Mouse (Mus musculus): ENCODE data around the gene Dennd5b. TPM values are rescaled to one million over a fixed set of nuclear protein-coding genes. Genes with fewer than 3 reads are reported as not detected.
A peak's percentile ranks its signal among the peaks of the same experiment; 100 is the strongest.

Dennd5b gene
- 3.8 and 4.3 TPM in 2 replicates for polyA plus RNA-seq (2015; fragmentation: Nextera tagmentation; extraction: Ambion mirVana)

GRCm38 (mm10) chr6:149101076-149101942 is at the start of gene Dennd5b:
Gene Dennd5b (minus strand): TSS chr6:149101680.
- H3K4me1 ChIP-seq (replicated peaks): no peaks in the 10 kb centered on the region
- DNase-seq (no peak), ATAC-seq (ENCODE audit: low read depth) (peak; percentile 77)
- no peaks in the 10 kb centered on the region for H3K9me3 ChIP-seq (replicated peaks)
- H3K9ac ChIP-seq: peak within 1 kb of the TSS; percentile 74
- peaks cover 47% of the 10 kb centered on the region for H3K27me3 ChIP-seq
- under 1% methylated on average over 124 of the region's 124 CpGs for WGBS (ENCODE audit: insufficient replicate concordance)
- peak within 1 kb of the TSS; percentile 64 for H3K4me3 ChIP-seq (replicated peaks)
- peak within 1 kb of the TSS; percentile 74 for H3K27ac ChIP-seq
- no peaks in the 10 kb centered on the region for H3K36me3 ChIP-seq
- peak within 1 kb of the TSS; percentile 67 for H3K4me2 ChIP-seq

- H3K9ac ChIP-seq: no peak overlapping the region
- 71% methylated on average over 7 of the region's 7 CpGs for WGBS (ENCODE audit: insufficient replicate concordance)
- no peak for ATAC-seq (ENCODE audit: low read depth)
- H3K9me3 ChIP-seq (replicated peaks): no peaks in the 10 kb centered on the region
- no peak overlapping the region for H3K27ac ChIP-seq
- peaks cover 6% of the 10 kb centered on the region for H3K4me1 ChIP-seq (replicated peaks)
- no peak overlapping the region for H3K4me3 ChIP-seq (replicated peaks)
- H3K36me3 ChIP-seq: peaks cover 17% of the 10 kb centered on the region
- no peaks in the 10 kb centered on the region for H3K27me3 ChIP-seq
- DNase-seq: no peak
- no peak overlapping the region for H3K4me2 ChIP-seq
Measured at GRCm38 (mm10) chr6:149148436-149149229, 47.2 kb upstream of the Dennd5b start.

- DNase-seq (no peak), ATAC-seq (ENCODE audit: low read depth) (no peak)
Measured at GRCm38 (mm10) chr6:149145143-149145542, 43.7 kb upstream of the Dennd5b start.

GRCm38 (mm10) chr6:149141393-149142173 is 40.1 kb upstream of the Dennd5b start:
- Histone ChIP-seq H3K9ac (peak overlapping the region; percentile 83), H3K27ac (peak overlapping the region; percentile 78), H3K36me3 (peaks cover 17% of the 10 kb centered on the region), H3K4me1 (replicated peaks) (peaks cover 20% of the 10 kb centered on the region), H3K27me3 (no peaks in the 10 kb centered on the region), H3K4me3 (replicated peaks) (peak overlapping the region; percentile 69), H3K4me2 (peak overlapping the region; percentile 76), H3K9me3 (replicated peaks) (no peaks in the 10 kb centered on the region)
- ATAC-seq (ENCODE audit: low read depth) (peak; percentile 99), DNase-seq (peak; percentile 86)
- WGBS (ENCODE audit: insufficient replicate concordance): 2% methylated on average over 36 of the region's 36 CpGs

More at GRCm38 (mm10) chr6:149145143-149145542, 43.7 kb upstream of the Dennd5b start:
- Histone ChIP-seq H3K9me3 (replicated peaks) (no peaks in the 10 kb centered on the region), H3K9ac (no peak overlapping the region), H3K36me3 (peaks cover 17% of the 10 kb centered on the region), H3K4me2 (no peak overlapping the region), H3K27me3 (no peaks in the 10 kb centered on the region), H3K27ac (no peak overlapping the region), H3K4me3 (replicated peaks) (no peak overlapping the region), H3K4me1 (replicated peaks) (peaks cover 26% of the 10 kb centered on the region)
- 71% methylated on average over 1 of the region's 1 CpGs for WGBS (ENCODE audit: insufficient replicate concordance)

DNA sequence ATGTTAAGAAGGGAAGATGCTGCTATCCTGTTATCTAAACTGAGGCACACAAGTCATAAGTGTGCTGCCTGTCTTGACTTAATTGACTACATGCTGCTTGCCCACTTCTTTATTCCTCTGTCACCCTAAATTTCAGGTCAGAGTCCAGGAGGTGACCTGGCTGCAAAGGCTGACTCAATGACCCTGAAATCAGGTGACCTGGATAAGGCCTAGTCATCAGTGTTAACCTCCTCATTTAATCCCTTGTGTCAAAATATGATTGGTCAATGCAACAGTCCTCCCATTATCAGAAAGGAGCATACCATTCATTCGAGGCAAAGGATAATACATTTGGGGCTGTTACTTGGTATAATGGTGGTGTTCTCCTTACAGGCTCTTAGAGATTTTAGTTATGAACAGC is 38.0 kb upstream of the Dennd5b start, which contains the start of gene Etfbkmt:
Etfbkmt (plus strand) TSS at position 379 of the 400 bp plus-strand sequence.
- DNase-seq (no peak), ATAC-seq (ENCODE audit: low read depth) (no peak)
- no peak within 1 kb of the TSS for H3K4me2 ChIP-seq

GRCm38 (mm10) chr6:149139011-149139410 is 37.5 kb upstream of the Dennd5b start:
- ATAC-seq (ENCODE audit: low read depth) (no peak), DNase-seq (no peak)
- Histone ChIP-seq H3K36me3 (peaks cover 2% of the 10 kb centered on the region), H3K4me2 (no peak overlapping the region), H3K27ac (no peak overlapping the region), H3K4me1 (replicated peaks) (peaks cover 35% of the 10 kb centered on the region), H3K9me3 (replicated peaks) (no peaks in the 10 kb centered on the region), H3K9ac (no peak overlapping the region), H3K4me3 (replicated peaks) (no peak overlapping the region), H3K27me3 (no peaks in the 10 kb centered on the region)
- WGBS (ENCODE audit: insufficient replicate concordance): 67% methylated on average over 3 of the region's 3 CpGs

More for the DNA sequence above, 38.0 kb upstream of the Dennd5b start, which contains the start of gene Etfbkmt:
- no peaks in the 10 kb centered on the region for H3K27me3 ChIP-seq
- peaks cover 7% of the 10 kb centered on the region for H3K36me3 ChIP-seq
- 32% methylated on average over 1 of the region's 1 CpGs for WGBS (ENCODE audit: insufficient replicate concordance)
- H3K27ac ChIP-seq: no peak within 1 kb of the TSS
- peaks cover 31% of the 10 kb centered on the region for H3K4me1 ChIP-seq (replicated peaks)
- H3K9ac ChIP-seq: no peak within 1 kb of the TSS
- H3K4me3 ChIP-seq (replicated peaks): no peak within 1 kb of the TSS
- H3K9me3 ChIP-seq (replicated peaks): no peaks in the 10 kb centered on the region

GRCm38 (mm10) chr6:149137936-149138335 is 36.5 kb upstream of the Dennd5b start:
- no peaks in the 10 kb centered on the region for H3K27me3 ChIP-seq
- no peaks in the 10 kb centered on the region for H3K9me3 ChIP-seq (replicated peaks)
- 37% methylated on average over 2 of the region's 2 CpGs for WGBS (ENCODE audit: insufficient replicate concordance)
- no peak overlapping the region for H3K4me3 ChIP-seq (replicated peaks)
- no peaks in the 10 kb centered on the region for H3K36me3 ChIP-seq
- ATAC-seq (ENCODE audit: low read depth): no peak
- H3K9ac ChIP-seq: no peak overlapping the region
- H3K4me1 ChIP-seq (replicated peaks): peaks cover 33% of the 10 kb centered on the region
- H3K4me2 ChIP-seq: no peak overlapping the region
- H3K27ac ChIP-seq: no peak overlapping the region
- no peak for DNase-seq

- Histone ChIP-seq H3K27ac (no peak overlapping the region), H3K4me1 (replicated peaks) (peaks cover 19% of the 10 kb centered on the region), H3K9ac (no peak overlapping the region), H3K27me3 (no peaks in the 10 kb centered on the region), H3K4me3 (replicated peaks) (no peak overlapping the region), H3K36me3 (no peaks in the 10 kb centered on the region), H3K9me3 (replicated peaks) (no peaks in the 10 kb centered on the region), H3K4me2 (no peak overlapping the region)
- DNase-seq (no peak), ATAC-seq (ENCODE audit: low read depth) (no peak)
- WGBS (ENCODE audit: insufficient replicate concordance): 48% methylated on average over 6 of the region's 6 CpGs
Measured at GRCm38 (mm10) chr6:149135631-149136030, 34.2 kb upstream of the Dennd5b start.

DNA sequence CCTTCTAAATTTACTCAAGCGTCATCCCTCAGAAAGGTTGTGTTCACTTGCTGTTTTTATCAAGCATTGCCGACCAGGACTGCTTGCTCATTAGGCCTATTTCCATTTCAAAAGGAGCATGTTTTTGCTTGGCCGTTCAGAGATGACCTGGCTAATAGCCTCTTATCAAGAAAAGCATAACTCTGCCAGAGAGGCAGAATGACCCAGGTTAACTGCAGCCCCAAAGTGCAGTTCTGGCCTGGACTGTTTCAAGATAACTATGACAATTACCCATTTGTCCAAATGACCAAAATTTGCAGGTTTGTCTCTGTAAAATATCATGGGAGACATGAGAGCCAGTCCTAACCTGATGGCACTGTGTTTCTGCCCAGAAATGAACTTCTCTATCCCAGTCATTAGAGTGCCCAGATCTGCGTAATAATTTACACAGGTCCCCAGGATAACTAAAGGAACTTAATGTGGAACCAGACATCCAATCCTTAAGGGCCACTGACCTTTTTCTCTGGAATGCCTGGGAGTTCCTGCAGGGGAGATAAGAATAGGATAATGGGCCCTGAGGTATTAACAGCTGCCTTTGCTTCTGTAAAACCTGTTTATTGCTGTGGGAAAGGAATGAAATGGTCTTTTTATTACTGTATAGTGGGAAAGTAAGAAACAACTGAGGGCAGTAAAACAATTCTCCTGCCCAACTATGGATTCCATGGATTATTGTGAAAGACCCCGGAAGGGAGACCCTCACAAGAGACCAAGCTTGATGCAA is 33.1 kb upstream of the Dennd5b start:
- no peak overlapping the region for H3K9ac ChIP-seq
- H3K9me3 ChIP-seq (replicated peaks): no peaks in the 10 kb centered on the region
- no peaks in the 10 kb centered on the region for H3K36me3 ChIP-seq
- 33% methylated on average over 5 of the region's 5 CpGs for WGBS (ENCODE audit: insufficient replicate concordance)
- no peak overlapping the region for H3K27ac ChIP-seq
- H3K4me1 ChIP-seq (replicated peaks): peaks cover 15% of the 10 kb centered on the region
- DNase-seq: no peak
- no peak overlapping the region for H3K4me2 ChIP-seq
- H3K4me3 ChIP-seq (replicated peaks): no peak overlapping the region
- ATAC-seq (ENCODE audit: low read depth): peak; percentile 37; the same call in 1 of the 2 replicates
- H3K27me3 ChIP-seq: no peaks in the 10 kb centered on the region

DNA sequence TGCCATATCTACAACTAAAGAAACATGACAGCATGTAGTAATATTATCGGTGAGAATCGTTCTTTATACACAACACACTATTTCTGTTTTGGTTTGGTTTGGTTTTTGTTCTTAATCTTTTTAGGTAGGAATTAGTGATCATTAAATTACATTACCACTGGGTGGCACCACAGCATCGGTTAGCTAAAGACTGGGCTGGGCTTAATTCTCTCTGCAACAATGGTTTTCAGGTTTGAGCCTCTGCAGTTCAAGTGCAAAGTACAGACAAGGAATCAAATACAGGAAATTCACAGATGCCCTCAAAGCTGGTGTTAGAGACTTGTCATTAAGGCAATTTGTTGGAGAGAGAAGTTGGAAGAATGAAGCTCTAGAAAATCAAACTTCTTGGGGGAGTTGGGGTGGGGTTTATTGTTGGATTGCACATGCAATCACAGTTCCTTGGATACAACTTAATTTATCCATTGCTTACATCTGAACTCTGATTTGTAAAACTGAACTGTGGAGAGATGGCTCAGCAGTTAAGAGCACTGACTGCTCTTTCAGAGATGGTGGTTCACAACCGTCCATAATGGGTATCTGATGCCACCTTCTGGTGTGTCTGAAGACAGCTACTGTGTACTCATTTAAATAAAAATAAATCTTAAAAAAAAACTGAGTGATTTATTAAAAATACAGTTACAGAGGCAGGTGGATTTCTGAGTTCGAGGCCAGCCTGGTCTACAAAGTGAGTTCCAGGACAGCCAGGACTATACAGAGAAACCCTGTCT is 31.0 kb upstream of the Dennd5b start:
- ATAC-seq (ENCODE audit: low read depth) (peak; percentile 50; the same call in 1 of the 2 replicates), DNase-seq (peak; percentile 28)
- 24% methylated on average over 5 of the region's 5 CpGs for WGBS (ENCODE audit: insufficient replicate concordance)
- Histone ChIP-seq H3K36me3 (no peaks in the 10 kb centered on the region), H3K9me3 (replicated peaks) (no peaks in the 10 kb centered on the region), H3K9ac (no peak overlapping the region), H3K4me1 (replicated peaks) (peaks cover 15% of the 10 kb centered on the region), H3K27me3 (no peaks in the 10 kb centered on the region), H3K27ac (no peak overlapping the region), H3K4me2 (no peak overlapping the region), H3K4me3 (replicated peaks) (no peak overlapping the region)

Measured in liver, embryonic 13.5 days (tissue).